Mouse (Mus musculus) skeletal muscle tissue, adult 2 months (tissue): ENCODE measurements at regions not wholly inside any gene's neighbourhood (a gene's known extent, or its start where the extent isn't known, plus 50 kb on each side); places are given as distances from the start of the nearest gene placed in this dataset.

Source experiments
- DNase-seq: peaks from one replicate; pipeline ENCODE4 v3.0.0-alpha.2; 2012; ENCODE audit warnings: low read depth, low spot score

DNA sequence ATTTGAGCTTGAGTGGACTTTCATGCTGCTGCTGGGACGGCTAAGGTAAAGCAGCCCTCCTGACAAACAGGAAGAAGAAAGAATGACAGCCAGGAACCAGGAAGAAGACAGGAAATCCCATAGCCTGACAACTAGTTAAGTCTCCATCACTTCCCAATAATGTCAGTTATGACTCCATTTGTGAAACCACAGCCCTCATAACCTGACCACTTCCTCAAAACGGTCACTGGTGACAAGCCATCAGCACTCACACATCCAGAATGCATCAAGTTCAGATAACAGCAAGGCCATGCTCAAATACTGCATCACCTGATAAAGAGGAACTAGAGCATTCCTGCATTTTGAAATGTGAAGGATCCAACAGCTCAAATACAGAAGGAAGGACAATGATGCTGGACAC, 288.3 kb downstream of the Zfp706 start:
- no peak for DNase-seq

- DNase-seq: no peak
Measured at GRCm38 (mm10) chr15:36717835-36718234, 289.7 kb downstream of the Zfp706 start.

- DNase-seq: no peak
Measured at GRCm38 (mm10) chr15:36716686-36717038, 290.9 kb downstream of the Zfp706 start.

- DNase-seq: peak; percentile 92
Measured at GRCm38 (mm10) chr15:36715745-36716685, 291.6 kb downstream of the Zfp706 start.

DNA sequence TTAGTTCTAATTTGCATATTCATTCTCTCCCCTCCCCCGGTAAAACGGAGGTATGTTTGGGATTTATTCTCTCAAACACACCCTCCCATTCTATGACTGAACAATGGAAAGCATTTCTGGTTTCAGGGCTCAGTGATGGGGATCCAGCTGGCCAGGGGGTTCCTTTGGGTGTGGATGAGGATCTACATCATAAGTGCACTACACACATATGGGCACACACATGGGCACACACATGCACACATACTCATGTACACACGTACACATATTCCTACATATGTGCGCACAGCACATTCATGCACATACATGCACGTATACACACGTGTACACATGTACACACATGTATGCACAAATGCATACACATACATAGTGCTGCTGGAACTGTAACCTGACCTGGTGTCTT, 292.4 kb downstream of the Zfp706 start:
- DNase-seq: no peak

GRCm38 (mm10) chr15:36709788-36710187, 297.8 kb downstream of the Zfp706 start:
- DNase-seq: no peak

DNA sequence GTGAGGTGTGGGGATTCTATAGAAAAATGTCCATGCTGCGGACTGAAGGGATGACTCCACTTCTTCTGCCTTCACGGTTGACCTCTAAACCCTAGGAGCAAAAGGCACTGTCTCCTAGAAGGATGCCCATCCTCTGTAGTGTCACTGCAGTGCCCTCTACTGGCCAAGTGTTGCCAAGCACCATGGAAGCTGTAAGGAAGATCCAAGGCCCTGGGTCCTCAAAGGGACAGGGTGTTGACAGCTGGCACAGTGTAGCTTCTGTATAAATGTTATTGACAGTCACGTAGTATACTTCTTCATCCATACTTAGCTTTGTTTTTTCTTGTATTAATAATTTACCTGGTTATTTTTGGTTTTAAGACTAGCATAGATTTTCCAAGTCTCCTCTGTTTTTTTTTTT, 299.1 kb downstream of the Zfp706 start:
- DNase-seq: peak; percentile 64

DNA sequence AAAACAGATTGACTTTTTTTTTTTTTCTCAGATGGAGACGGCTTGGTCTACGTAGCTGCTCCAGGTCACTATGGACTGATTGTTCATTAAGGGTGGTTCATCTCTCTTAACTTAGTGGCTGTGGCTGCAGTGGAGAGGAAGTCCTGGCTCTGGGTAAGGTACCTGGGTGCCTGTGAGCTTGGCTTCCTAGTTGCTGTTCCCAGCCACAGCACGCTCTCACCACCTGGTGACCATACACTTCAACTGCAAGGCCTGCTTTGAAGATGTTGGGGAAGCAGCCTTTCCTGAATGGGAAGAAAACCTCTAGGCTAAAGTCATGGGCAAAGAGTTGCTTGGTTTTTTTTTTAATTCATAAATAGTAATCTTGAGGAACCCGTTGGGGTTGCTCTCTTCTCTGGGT, 301.6 kb downstream of the Zfp706 start:
- peak; percentile 58 for DNase-seq

GRCm38 (mm10) chr15:36705391-36705790, 302.2 kb downstream of the Zfp706 start:
- DNase-seq: no peak

GRCm38 (mm10) chr15:36701846-36702245, 305.7 kb downstream of the Zfp706 start:
- no peak for DNase-seq

DNA sequence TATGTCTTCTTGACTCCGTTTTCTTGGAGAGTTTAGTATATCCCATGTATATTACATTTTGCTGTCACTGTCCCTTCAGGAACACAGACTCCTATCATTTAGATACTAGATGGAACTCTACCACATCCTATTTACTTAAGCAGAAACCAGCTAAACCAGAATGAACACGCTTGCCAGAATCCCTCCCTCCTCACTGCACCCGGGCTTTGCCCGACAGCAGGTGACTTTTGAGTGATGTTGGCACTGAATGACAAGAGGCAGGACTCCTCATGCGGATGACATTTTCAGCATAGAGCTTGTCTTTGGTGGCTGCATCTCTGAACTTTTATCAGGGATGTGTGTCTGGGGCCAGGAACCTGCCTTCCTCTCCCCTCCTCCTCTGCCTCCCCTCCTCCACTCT, 307.4 kb downstream of the Zfp706 start:
- DNase-seq: no peak

DNA sequence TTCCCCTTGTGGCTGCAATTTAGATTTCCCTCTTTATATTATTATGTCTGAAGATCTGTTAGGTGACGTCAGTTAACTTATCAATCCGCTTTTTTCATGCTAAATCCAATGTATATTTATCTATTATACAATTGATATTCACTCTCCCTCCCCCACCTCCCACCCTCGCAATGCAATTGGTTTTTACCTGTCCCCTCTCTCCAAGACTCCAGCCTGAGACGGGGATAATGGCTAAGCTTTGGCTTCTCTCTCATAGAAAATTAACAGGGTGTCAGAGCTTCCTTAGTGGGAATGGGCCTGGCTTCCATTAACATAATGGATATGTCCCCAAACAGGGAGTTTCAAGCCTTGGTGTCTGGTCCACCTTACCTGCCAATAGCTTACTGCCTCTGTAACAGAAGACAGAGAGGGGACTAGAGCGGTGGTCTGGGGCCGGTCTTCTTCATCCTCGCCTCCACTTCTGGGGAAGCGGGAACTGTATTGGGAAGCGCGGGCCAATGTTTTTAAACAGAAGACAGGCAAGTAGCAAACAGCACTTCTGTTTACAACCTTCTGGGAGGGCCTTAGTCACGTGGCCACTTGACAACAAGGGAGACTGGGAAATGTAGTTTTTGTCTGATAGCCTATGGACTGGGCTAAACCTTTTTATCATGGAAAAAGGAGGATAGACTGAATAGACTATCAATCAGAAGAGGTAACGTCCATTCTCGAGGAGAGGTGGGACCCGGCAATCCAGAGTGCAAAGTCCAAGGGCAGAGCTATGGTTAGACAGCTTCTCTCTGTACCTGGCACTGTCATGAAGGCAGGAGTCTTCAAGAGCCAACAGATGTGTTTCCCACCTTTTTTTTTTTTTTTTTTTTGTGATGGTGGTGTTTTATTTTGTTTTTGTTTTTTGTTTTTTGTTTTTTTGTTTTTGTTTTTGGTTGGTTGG, 312.1 kb downstream of the Zfp706 start:
- DNase-seq: peak; percentile 44

DNA sequence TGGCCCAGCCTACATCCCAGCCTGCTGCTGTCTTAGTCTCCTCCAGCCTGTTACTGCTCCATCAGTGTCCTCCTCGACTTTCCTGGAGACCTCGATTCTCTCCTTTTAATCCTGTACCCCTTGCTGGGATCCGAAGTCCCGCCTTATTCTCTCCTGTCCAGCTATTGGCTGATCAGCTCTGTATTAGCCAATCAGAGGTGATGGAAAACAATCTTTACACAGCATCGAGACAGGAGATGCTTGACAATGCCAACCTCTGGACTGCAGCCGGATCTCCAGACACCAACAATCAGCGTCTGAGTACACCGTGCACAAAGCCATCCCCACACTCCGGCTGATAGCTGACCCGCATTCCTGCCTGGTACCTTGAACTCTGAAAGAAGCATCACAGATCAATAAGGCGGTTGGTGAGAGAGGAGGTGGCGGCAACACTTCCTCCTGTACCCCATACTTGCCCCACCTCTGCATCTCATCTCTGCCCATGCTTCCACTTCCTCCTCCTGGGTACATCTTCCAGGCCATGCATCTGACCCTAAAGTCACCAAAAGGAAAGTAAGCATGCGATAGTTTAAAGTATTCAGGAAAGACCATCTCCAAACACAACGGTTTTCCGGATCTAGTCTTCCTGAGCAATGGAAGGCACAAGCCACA, 316.4 kb downstream of the Zfp706 start:
- no peak for DNase-seq

- no peak for DNase-seq
Measured at GRCm38 (mm10) chr15:36689881-36690280, 317.7 kb downstream of the Zfp706 start.

DNA sequence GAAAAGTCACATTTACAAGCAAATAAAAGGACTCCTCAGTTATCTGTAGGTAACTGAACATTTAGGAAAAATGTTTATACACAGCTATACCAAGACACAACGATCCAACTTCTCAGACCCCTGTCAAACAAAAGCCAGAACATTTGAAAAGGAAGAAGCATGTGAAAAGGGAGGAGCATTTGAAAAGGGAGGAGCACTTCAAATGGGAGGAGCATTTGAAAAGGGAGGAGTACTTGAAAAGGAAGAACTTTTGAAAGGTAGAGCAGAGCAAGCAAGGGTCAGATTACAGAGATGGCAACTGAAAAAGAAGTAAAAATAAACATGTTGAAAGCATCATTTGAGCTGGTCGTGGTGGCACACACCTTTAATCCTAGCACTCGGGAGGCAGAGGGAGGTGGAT, 318.3 kb downstream of the Zfp706 start:
- no peak for DNase-seq

- DNase-seq: no peak
Measured at GRCm38 (mm10) chr15:36688051-36688754, 319.4 kb downstream of the Zfp706 start.

DNA sequence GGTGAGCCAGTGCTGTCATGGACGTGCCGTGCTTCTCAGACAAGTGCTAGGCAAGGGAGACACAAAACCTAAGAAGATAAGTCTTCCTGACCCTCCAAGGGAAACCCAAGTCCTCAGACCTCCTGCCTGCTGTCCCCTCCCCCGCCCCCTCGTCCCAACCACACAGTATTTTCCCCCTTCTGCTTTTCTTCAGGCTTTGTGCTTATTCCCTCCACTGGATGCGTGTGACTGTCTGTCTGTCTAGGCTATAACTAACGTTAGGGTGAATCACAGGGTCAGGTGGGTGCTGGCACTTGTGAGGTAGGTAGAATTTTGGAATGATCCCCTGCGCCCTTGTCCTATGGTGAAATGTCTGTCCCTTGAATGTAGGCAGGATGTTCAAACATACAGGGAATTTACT, 322.9 kb downstream of the Zfp706 start:
- DNase-seq: no peak

- no peak for DNase-seq
Measured at GRCm38 (mm10) chr15:36682832-36683231, 324.7 kb downstream of the Zfp706 start.

DNA sequence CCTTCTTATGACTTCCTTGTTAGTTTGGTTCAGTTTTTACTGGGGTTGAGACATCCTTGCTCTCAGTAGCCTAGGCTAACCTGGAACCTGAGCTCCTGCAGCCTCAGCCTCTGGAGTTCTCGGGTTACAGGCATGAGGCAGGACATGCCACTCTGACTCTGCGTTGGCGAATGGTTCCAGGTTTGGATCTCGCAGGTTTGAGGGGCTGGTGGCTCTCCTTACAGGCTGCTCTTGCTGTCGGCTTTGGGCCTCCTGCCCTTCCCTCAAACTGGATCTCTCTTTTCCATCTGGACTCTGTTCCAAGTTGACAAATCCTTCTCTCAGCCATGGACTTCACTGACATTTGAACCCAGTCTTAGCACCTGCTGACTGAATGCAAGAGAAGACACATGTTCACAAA, 325.4 kb downstream of the Zfp706 start:
- DNase-seq: peak; percentile 86

DNA sequence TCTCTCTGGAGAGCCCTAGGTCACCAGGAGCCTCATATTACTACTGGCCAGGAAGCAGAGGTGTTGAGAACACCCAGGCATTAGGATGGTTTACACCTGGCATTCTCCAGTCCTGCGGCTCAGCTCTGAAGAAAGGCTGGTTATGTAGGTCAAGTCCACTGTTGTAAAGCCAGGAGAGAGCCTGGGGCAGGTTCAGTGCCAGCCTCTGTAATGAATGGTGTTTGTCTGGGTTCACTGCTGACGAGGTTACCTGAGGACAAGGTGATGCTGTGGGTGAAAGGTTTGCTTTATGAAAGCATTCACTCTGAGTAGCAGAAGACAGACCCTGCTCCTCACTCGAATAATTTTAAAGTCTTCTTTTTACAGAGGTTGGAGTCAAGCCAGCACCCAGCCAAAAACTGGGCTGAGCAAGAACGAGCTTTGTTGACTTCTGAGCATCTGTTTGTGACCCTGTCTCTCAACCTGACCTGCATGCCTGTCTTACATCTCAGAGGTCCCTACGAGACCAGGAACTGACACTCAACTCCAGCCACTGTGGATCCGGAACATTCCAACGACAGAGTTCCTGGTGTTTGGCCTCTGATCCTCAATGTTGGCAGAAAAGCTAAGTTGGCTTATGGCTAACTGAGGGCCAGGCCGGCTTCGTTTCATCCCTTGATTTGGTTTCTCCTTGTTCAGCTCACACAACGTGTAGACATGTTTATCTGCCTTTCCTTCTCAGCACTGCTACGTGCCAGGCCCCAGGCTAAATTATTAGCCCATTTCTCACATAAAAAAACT, 327.0 kb downstream of the Zfp706 start:
- no peak for DNase-seq

DNA sequence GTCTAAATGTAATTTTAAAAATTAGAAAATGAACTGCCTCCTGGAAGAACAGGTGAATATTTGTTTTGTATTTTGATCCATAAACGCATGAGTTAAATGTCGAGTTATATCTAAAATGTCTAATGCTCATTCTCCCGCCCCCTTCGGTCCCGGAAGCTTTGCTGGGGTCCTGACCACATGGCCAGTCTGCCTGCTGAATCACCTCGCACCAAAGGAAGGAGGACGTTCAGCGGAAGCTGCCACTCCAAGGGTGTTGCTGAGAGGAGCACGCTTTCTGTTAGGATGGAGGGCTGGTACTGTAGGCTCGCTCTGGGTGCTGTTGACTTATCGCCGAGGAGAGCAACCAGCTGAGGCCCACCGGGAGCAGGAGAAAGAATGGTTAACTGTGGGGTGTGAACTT, 328.0 kb downstream of the Zfp706 start:
- DNase-seq: no peak
